Mouse (Mus musculus) heart, embryonic 13.5 days (tissue): ENCODE data around the gene Fbxl12. TPM values are rescaled to one million over a fixed set of nuclear protein-coding genes. Genes with fewer than 3 reads are reported as not detected.

Experiments used
- ATAC-seq: fragments of 200-750 bp; cut with Nextera tagmentation; 2 replicates; pipeline ENCODE4 v1.8.0; 2017; ENCODE audit warnings: moderate TSS enrichment; ENCODE audit not compliant: insufficient number of reproducible peaks, low FRiP score, low TSS enrichment; ENCODE audit errors: extremely low read depth
- H3K27ac ChIP-seq: fragments of 300-500 bp; sonication (generic); replicated peaks from 2 replicates; pipeline ENCODE4 v1.5.1; 2015; ENCODE audit warnings: moderate library complexity, mild to moderate bottlenecking, inconsistent platforms
- H3K27me3 ChIP-seq: fragments of 300-500 bp; sonication (generic); replicated peaks from 2 replicates; pipeline ENCODE4 v1.6.1; 2015; ENCODE audit warnings: mild to moderate bottlenecking, inconsistent platforms
- H3K36me3 ChIP-seq: fragments of 300-500 bp; sonication (generic); 2 replicates; pipeline ENCODE4 v1.6.1; 2015; ENCODE audit warnings: mild to moderate bottlenecking, inconsistent platforms
- H3K4me1 ChIP-seq: fragments of 300-500 bp; sonication (generic); 2 replicates; pipeline ENCODE4 v1.6.1; 2015; ENCODE audit warnings: inconsistent platforms
- H3K4me2 ChIP-seq: fragments of 300-500 bp; sonication (generic); 2 replicates; pipeline ENCODE4 v1.6.1; 2015; ENCODE audit warnings: inconsistent platforms, mild to moderate bottlenecking, moderate library complexity
- H3K4me3 ChIP-seq: fragments of 300-500 bp; sonication (generic); 2 replicates; pipeline ENCODE4 v1.5.1; 2015; ENCODE audit warnings: moderate library complexity, mild to moderate bottlenecking, inconsistent platforms
- H3K9ac ChIP-seq: fragments of 300-500 bp; sonication (generic); 2 replicates; pipeline ENCODE4 v1.6.1; 2015; ENCODE audit warnings: inconsistent platforms, mild to moderate bottlenecking, moderate library complexity
- H3K9me3 ChIP-seq: fragments of 300-500 bp; sonication (generic); 2 replicates; pipeline ENCODE4 v1.6.1; 2016; ENCODE audit warnings: inconsistent platforms
- WGBS: fragments of 180-500 bp; shearing (Covaris S2); methylation state at CpG from one replicate; pipeline ENCODE4 v1.1.7; 2015; ENCODE audit warnings: mixed read lengths; 5-methylcytosine and 5-hydroxymethylcytosine counted together
- polyA plus RNA-seq: library from polyadenylated mRNA; unstranded; fragments of >200 nt; fragmentation: Nextera tagmentation; extraction: Ambion mirVana; gene quantifications from 2 replicates; pipeline ENCODE4 v1.2.1, GENCODE M21; 2015

Fbxl12 gene
- polyA plus RNA-seq, 1 experiment from 2014 or later, result 14.9 TPM

DNA sequence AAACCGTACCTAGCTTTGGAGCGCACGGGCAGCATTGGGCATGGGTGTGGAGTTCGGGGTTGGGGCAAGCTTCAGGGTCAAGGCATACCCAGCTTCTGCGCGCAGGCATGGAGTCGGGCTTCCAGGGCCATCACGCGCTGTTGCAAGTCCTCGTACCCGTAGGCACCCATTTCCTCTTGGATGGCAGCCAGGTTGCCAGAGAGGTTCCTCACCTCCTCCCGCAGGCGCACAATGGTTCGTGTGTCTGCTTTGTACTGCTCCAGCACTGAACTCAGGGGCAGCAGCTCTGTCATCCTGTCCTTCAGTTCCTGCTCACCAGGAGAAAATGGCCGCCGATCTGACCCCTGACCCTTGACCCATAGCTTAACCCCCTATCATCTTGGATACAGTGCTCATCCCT lies 27.5 kb upstream of the Fbxl12 start:
- 75% methylated on average over 16 of the region's 16 CpGs for WGBS
- H3K4me3 ChIP-seq, result no peak overlapping the region

DNA sequence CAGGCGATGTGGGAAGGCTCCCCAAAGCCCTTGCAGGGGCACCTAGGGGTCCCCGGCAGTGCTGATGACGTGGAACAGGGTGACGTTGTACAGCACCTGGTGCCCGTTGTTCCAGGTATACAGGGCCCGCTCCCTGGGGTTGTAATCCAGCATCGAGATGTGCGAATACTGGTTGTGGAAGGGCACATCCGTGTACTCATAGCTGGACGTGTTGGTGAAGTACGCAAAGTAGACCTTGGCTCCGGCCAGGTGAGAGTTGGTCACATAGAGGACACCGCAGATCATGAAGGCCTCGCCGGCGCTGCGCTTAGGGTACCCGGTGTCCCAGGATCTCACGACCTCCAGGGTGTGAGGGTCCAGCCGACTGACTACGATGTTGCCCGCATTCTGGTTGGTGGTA lies 23.5 kb upstream of the Fbxl12 start:
- ATAC-seq, result no peak
- H3K27me3 ChIP-seq, result no peaks in the 10 kb centered on the region

More for the DNA sequence above, 27.5 kb upstream of the Fbxl12 start:
- Histone ChIP-seq H3K27ac (no peak overlapping the region), H3K27me3 (0 out of 2 replicates have a peak, but pooled peaks cover 4% of the 10 kb centered on the region), H3K9ac (no peak overlapping the region), H3K36me3 (no peaks in the 10 kb centered on the region), H3K9me3 (no peaks in the 10 kb centered on the region), H3K4me2 (no peak overlapping the region), H3K4me1 (peaks cover 7% of the 10 kb centered on the region; the same call in 1 of the 2 replicates)
- ATAC-seq, result no peak

DNA sequence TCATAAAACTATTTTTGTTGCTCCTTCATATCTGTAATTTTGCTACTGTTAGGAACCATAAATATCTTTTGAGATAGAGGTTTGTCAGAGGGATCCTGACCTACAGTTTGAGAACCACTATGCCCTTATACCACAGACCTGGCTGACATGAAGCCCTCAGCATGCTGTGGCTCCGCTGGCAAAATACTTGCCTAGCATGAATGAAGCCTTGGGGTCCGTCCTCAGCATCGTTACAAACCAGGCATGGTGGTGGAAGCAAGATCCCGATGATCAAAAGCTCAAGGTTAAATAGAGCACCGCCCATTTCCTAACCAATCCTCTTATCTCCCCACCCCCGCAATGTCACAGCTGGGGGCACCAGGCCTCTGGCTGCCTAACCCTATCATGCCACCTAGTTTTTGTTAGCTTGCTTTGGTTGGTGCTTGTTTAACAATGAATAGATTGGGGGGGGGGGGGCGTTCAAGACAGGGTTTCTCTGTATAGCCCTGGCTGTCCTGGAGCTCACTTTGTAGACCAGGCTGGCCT lies 22.0 kb upstream of the Fbxl12 start:
- H3K36me3 ChIP-seq, result peaks cover 35% of the 10 kb centered on the region
- no peaks in the 10 kb centered on the region for H3K9me3 ChIP-seq
- H3K27ac ChIP-seq, result no peak overlapping the region
- no peaks in the 10 kb centered on the region for H3K27me3 ChIP-seq
- H3K4me2 ChIP-seq, result no peak overlapping the region
- WGBS, result 11% methylated on average over 7 of the region's 7 CpGs
- H3K4me1 ChIP-seq, result peaks cover 9% of the 10 kb centered on the region
- no peak overlapping the region for H3K4me3 ChIP-seq
- no peak for ATAC-seq
- no peak overlapping the region for H3K9ac ChIP-seq

More for the DNA sequence above, 23.5 kb upstream of the Fbxl12 start:
- Histone ChIP-seq H3K36me3 (peaks cover 20% of the 10 kb centered on the region), H3K4me3 (no peak overlapping the region), H3K4me1 (peaks cover 9% of the 10 kb centered on the region), H3K4me2 (no peak overlapping the region), H3K27ac (no peak overlapping the region), H3K9ac (no peak overlapping the region), H3K9me3 (no peaks in the 10 kb centered on the region)
- 90% methylated on average over 22 of the region's 22 CpGs for WGBS

DNA sequence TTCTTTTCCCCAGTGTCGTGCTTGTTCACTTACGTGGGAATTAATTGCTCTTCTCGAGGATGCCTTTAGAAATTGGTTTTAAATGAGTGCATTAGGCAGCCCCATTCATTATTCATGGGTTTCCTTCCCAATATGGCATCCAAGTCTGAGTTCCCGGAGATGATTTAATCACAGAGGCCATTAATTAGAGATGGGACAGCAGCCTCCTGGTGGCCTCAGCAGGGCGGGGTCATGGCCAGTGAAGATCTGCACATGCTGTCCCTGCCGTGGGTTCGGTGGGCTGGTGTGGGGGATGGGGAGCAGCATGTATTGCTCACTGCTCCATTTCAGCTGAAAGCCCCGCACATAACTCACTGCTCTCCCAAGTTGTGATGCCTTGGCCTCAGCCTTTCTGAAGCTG lies 21.4 kb upstream of the Fbxl12 start:
- WGBS, result 43% methylated on average over 8 of the region's 8 CpGs
- no peaks in the 10 kb centered on the region for H3K27me3 ChIP-seq

DNA sequence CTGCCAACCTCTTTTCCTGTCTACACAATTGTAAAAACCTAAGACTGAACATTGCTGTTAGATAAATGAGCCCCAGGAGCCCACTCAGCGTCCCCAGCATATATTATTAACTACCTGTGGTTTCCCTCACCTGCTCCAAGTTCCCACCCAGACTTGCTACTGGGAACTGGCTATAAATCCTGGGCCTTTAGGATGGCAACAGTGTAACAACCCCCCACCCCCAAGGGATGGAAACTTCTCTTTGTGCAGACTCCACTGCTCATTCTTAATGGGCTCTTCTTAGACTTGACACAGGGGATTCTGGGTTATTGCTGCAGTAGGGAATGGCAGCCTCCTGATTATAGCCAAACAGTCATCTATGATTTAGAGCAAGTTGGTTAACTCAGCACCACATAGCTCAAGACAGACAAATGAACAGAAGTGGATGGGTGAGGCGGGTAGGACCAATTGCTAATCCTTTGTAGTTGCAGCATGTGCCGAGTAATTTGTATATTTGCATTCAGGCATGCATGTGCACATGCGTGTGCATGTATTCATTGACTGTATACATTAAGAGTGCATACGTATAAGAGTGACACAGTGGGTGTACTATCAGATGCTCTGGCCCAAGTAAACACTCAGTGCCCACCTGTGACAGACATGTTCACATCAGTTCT lies 20.5 kb upstream of the Fbxl12 start:
- 83% methylated on average over 5 of the region's 5 CpGs for WGBS
- Histone ChIP-seq H3K4me1 (peaks cover 9% of the 10 kb centered on the region), H3K4me2 (no peak overlapping the region), H3K36me3 (peaks cover 49% of the 10 kb centered on the region), H3K9ac (no peak overlapping the region), H3K9me3 (no peaks in the 10 kb centered on the region), H3K4me3 (no peak overlapping the region), H3K27me3 (no peaks in the 10 kb centered on the region), H3K27ac (no peak overlapping the region)
- no peak for ATAC-seq

More for the DNA sequence above, 21.4 kb upstream of the Fbxl12 start:
- ATAC-seq, result no peak
- H3K4me1 ChIP-seq, result peaks cover 9% of the 10 kb centered on the region
- H3K9ac ChIP-seq, result no peak overlapping the region
- no peak overlapping the region for H3K27ac ChIP-seq
- no peaks in the 10 kb centered on the region for H3K9me3 ChIP-seq
- H3K36me3 ChIP-seq, result peaks cover 41% of the 10 kb centered on the region
- H3K4me3 ChIP-seq, result no peak overlapping the region
- H3K4me2 ChIP-seq, result no peak overlapping the region

DNA sequence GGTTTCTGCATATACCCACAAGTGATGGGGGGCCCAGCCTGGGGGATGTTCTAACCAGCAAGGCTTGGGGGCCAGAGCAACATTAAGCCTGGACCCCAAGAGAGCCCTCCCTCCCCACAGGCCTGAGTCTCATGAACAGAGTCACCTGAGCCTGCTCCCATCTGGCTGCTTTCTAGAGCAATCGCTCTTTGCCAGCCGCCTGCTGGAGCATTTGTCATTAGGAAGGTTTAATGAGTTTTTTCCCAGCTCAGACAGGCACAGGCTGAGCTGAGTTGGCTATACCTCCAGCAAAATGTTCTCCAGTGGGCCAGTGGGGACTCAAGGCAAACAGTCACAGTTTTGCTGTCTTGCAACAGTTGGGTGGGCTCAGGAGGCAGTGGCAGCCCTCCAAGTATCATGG lies 19.8 kb upstream of the Fbxl12 start:
- Histone ChIP-seq H3K9ac (no peak overlapping the region), H3K9me3 (no peaks in the 10 kb centered on the region), H3K27me3 (no peaks in the 10 kb centered on the region), H3K27ac (no peak overlapping the region), H3K4me2 (no peak overlapping the region), H3K4me3 (no peak overlapping the region), H3K4me1 (peaks cover 9% of the 10 kb centered on the region), H3K36me3 (peaks cover 57% of the 10 kb centered on the region)
- ATAC-seq, result no peak
- WGBS, result 89% methylated on average over 2 of the region's 2 CpGs

DNA sequence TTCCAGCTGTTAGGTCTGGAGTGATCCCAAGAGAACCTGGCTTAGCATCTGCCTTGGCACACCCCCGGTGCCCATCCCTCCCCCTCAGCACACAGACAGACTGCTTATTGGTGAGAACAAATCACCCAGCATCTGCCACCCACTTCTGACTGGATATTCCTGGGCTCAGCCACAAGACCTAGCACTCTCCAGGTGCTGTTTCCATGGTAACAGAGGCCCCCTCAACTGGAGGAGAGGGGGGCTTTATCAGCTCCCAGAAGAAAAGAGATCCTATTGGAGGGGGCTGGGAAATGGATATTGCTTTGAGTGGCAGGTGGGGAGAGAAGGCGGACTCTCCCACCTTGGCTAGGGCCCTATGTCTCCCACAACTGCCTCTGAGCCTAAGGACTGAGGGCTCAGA lies 19.4 kb upstream of the Fbxl12 start:
- Histone ChIP-seq H3K27ac (no peak overlapping the region), H3K4me1 (peaks cover 9% of the 10 kb centered on the region), H3K9ac (no peak overlapping the region), H3K4me3 (no peak overlapping the region), H3K9me3 (no peaks in the 10 kb centered on the region), H3K4me2 (no peak overlapping the region), H3K36me3 (peaks cover 61% of the 10 kb centered on the region), H3K27me3 (no peaks in the 10 kb centered on the region)
- 98% methylated on average over 2 of the region's 2 CpGs for WGBS
- no peak for ATAC-seq

DNA sequence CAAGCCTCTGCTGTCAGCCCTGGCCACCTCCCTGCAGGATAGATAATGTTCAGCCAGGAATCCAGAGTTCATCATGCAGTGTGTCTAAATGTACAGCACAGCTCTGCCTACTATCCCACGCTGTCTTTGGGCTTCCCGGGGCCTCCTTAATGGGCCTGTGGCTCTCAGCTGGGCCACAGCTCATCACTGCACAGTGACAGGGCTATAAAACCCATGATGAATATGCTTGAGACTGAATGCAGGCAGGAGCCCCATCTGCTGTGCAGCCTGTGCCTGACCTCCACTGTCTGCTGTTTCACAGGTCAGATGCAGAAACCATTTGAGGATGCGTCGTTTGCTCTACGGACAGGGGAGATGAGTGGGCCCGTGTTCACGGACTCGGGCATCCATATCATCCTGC lies 18.3 kb upstream of the Fbxl12 start:
- no peaks in the 10 kb centered on the region for H3K27me3 ChIP-seq
- ATAC-seq, result no peak
- peaks cover 13% of the 10 kb centered on the region for H3K4me1 ChIP-seq
- WGBS, result 93% methylated on average over 8 of the region's 8 CpGs
- no peak overlapping the region for H3K4me3 ChIP-seq
- H3K36me3 ChIP-seq, result peaks cover 71% of the 10 kb centered on the region
- no peak overlapping the region for H3K27ac ChIP-seq
- H3K4me2 ChIP-seq, result no peak overlapping the region
- no peaks in the 10 kb centered on the region for H3K9me3 ChIP-seq
- no peak overlapping the region for H3K9ac ChIP-seq

DNA sequence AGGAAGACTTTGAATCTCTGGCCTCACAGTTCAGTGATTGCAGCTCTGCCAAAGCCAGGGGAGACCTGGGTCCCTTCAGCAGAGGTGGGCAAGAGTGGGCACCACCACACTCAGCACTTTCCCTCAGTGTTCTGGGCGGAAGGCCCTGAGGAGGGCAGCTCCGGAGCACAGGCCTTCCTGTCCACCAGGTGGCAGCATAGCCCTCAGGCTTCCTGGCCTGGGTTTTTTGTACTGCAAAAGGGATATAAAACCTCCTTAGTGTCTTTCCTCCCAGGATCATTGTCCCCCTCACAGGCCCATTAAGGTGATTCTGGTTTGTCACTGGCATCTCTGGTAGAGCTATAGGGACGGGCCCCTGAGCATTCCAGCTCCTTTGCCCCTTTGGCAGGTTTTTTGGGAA lies 17.8 kb upstream of the Fbxl12 start:
- H3K4me1 ChIP-seq, result peaks cover 19% of the 10 kb centered on the region
- no peak overlapping the region for H3K4me2 ChIP-seq
- 65% methylated on average over 3 of the region's 3 CpGs for WGBS
- H3K9ac ChIP-seq, result no peak overlapping the region
- H3K4me3 ChIP-seq, result no peak overlapping the region
- no peaks in the 10 kb centered on the region for H3K27me3 ChIP-seq
- H3K27ac ChIP-seq, result no peak overlapping the region
- no peaks in the 10 kb centered on the region for H3K9me3 ChIP-seq
- no peak for ATAC-seq
- peaks cover 77% of the 10 kb centered on the region for H3K36me3 ChIP-seq

DNA sequence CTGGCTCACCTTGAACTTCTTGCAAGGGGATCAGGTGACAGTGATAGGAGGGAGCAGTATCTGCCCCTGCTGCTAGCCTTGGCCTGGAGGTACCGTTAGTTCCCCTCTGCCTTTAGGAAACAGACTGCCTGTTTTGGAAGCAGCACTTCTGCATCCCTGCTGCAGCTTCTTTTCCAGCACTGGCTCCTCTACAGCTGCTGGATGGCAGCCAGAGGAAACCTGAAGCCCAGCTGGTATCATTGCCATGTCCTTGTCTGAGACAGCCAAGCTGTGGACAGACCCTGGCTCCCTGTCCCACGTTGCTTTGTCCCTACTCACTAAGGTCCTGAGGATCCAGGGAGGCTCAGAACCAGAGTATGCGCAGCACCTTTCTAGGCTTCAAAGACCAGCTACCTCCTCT lies 13.0 kb upstream of the Fbxl12 start:
- H3K9me3 ChIP-seq, result no peaks in the 10 kb centered on the region
- H3K36me3 ChIP-seq, result peaks cover 90% of the 10 kb centered on the region
- ATAC-seq, result no peak
- peak overlapping the region; percentile 66 for H3K27ac ChIP-seq
- 52% methylated on average over 3 of the region's 3 CpGs for WGBS
- H3K4me2 ChIP-seq, result no peak overlapping the region
- peak overlapping the region; percentile 15; the same call in 1 of the 2 replicates for H3K9ac ChIP-seq
- H3K27me3 ChIP-seq, result no peaks in the 10 kb centered on the region
- no peak overlapping the region for H3K4me3 ChIP-seq
- peaks cover 44% of the 10 kb centered on the region for H3K4me1 ChIP-seq

DNA sequence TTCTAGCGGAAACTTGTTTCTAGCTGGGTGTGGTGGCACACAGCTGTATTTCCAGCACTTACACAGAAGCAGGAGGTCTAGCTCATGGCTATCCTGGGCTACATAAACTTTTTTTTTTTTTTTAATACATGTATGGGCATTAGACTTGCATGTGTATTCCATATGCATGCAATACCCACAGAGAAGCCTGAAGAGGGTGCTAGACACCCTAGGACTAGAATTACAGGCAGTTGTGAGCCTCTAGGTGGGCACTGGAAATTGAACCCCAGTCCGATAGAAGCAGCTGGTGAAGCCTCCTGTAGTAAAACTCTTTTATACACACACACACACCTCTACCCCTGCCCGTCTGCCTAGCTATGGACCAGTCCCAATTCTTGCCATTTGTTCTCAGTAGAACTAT lies 9.3 kb upstream of the Fbxl12 start:
- Histone ChIP-seq H3K27ac (no peak overlapping the region), H3K9me3 (no peaks in the 10 kb centered on the region), H3K4me1 (peaks cover 54% of the 10 kb centered on the region), H3K9ac (no peak overlapping the region; the same call in 1 of the 2 replicates), H3K27me3 (no peaks in the 10 kb centered on the region), H3K4me3 (no peak overlapping the region), H3K4me2 (peak overlapping the region; percentile 90), H3K36me3 (peaks cover 62% of the 10 kb centered on the region)
- no peak for ATAC-seq
- WGBS, result 91% methylated on average over 3 of the region's 3 CpGs

DNA sequence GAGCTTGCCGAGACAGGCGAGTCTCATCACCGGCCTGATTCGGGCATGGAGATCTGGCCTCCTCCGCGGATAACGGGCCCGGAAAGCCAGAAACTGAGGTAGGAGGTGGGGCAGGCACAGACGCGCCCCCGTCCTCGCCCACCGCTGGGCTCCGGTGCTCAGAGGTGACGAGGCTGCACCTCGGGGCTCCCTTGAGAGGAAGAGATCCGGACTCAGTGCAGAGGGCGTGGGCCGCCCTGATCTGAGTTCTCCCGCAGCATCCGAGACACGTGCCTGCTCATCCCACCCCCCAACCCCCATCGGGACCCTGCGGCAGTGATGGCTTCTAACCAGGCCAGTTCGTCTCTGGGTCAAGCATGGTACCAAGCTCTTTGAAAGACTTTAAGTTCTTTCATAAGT lies 7.7 kb upstream of the Fbxl12 start:
- H3K4me1 ChIP-seq, result peaks cover 43% of the 10 kb centered on the region
- peak; percentile 21 for ATAC-seq
- no peaks in the 10 kb centered on the region for H3K9me3 ChIP-seq
- WGBS, result under 1% methylated on average over 25 of the region's 25 CpGs
- peak overlapping the region; percentile 97 for H3K4me3 ChIP-seq
- peak overlapping the region; percentile 90 for H3K4me2 ChIP-seq
- no peaks in the 10 kb centered on the region for H3K27me3 ChIP-seq
- H3K36me3 ChIP-seq, result peaks cover 61% of the 10 kb centered on the region
- H3K9ac ChIP-seq, result peak overlapping the region; percentile 95
- H3K27ac ChIP-seq, result peak overlapping the region; percentile 42
